Mouse (Mus musculus): ENCODE results near the gene Abhd5. TPM values are rescaled to one million over a fixed set of nuclear protein-coding genes. Genes with fewer than 3 reads are reported as not detected.

The Abhd5 gene
- total and polyA plus RNA-seq, 3 experiments = 6.0 to 12.2 (median 8.8) TPM

DNA sequence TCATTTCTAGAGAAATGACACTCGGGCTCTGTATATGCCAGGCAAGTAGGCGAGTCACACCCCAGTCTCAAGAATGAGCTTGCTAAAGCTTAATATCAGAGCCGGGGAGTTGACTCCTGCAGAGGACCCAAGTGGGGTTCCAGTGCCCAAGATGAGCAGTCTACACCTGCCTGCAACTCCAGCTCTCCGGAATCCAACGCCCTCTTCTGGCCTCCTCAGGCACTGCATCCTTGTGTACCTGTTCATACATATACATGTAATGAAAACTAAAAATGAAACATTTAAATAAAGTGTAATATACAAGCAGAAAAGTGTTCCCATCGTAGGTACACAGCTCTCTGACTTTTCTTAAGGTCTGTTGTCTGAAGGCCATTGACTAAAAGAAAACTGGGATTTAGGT lies 71.7 kb downstream of the Abhd5 start:
- no peak for TF ChIP-seq MYC (IDR thresholded peaks at IDR 0.05; ENCODE audit: low read depth, low read length)
- TF ChIP-seq CTCF (conservative IDR thresholded peaks at IDR 0.05 in 1 of 2, IDR thresholded peaks at IDR 0.05 in 1 of 2; ENCODE audit: low read depth in 2 of 2, low read length in 2 of 2) = peak; percentile 33 to 37; a peak in 3 of 4 replicates
- H3K27me3 ChIP-seq (replicated peaks) = peaks cover 21% of the 10 kb centered on the region
- H3K79me2 ChIP-seq (replicated peaks; ENCODE audit: control insufficient read depth, extremely low read depth, insufficient read depth, poor library complexity, severe bottlenecking) = no peaks in the 10 kb centered on the region
- no peak for DNase-seq (ENCODE audit: extremely low read depth)
- no peak overlapping the region for H3K4me2 ChIP-seq (ENCODE audit: insufficient read depth, low read depth, poor library complexity, severe bottlenecking)
- dilution Hi-C loops (cut with MboI; ENCODE audit: extremely low pct_ligation_motif_present, extremely low pct_unique_long_range_greater_than_20kb, low sequenced_read_pairs) (no loop called here), in situ Hi-C loops (cut with MboI; ENCODE audit: low pct_ligation_motif_present, low pct_unique_long_range_greater_than_20kb, low sequenced_read_pairs) (no loop called here)
- no peak overlapping the region for H3K4me3 ChIP-seq (replicated peaks in 1 of 3; ENCODE audit: low read depth in 2 of 3, low read length in 2 of 3, poor library complexity in 1 of 3)
- no peak overlapping the region for H3K9ac ChIP-seq (ENCODE audit: insufficient read depth, low read depth)
- no peak overlapping the region for H3K27ac ChIP-seq (ENCODE audit: insufficient read depth, low read depth)
- no peaks in the 10 kb centered on the region for H3K4me1 ChIP-seq (ENCODE audit: control insufficient read depth in 1 of 2, insufficient read depth in 2 of 2)
- H3K36me3 ChIP-seq (replicated peaks in 1 of 2; ENCODE audit: control insufficient read depth in 1 of 2, insufficient read depth in 1 of 2, low read length in 1 of 2) = no peaks in the 10 kb centered on the region
- H3K9me3 ChIP-seq (replicated peaks; ENCODE audit: low read length) = peaks cover 3% of the 10 kb centered on the region

DNA sequence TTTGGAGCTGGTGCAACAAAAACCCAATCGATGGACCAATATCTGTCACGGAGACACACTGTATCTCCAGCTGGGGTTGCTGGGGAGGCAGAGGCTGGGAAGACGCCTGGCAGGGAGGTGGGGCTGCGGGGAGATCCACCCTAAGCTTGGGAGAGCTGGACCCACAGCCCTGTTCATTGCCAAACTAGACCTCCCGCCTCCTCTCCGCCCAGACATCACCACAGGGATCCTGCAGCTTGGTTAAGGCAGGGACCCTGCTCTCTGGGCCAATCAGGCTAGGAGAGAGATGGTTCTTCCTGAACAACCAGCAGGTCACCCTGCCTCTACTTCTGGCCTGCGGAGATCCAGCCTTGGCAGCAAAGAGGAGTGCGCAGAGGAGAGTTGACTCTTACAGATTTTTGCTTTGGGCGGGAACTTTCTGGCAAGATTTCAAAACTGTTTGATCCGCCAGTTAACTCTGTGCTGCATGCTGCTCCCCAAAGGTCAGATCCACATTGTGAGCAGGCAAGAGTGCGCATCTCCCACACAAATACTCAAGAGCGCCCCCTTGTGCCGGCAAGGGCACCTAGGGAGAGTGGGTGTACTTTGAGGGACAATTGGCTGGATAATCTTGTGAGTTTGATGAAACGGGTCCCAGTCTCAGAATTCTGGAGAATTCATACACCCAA lies 73.7 kb downstream of the Abhd5 start:
- H3K4me2 ChIP-seq (ENCODE audit: insufficient read depth, low read depth, poor library complexity, severe bottlenecking) = peak overlapping the region; percentile 42; the same call in 1 of the 2 replicates
- H3K4me1 ChIP-seq (ENCODE audit: control insufficient read depth in 1 of 2, insufficient read depth in 2 of 2) = peaks cover 0 to 7% of the 10 kb centered on the region in 2 experiments; a peak in 2 of 4 replicates
- peak overlapping the region in 1 of 3 experiments; percentile 3 for H3K4me3 ChIP-seq (replicated peaks in 1 of 3; ENCODE audit: low read depth in 2 of 3, low read length in 2 of 3, poor library complexity in 1 of 3)
- H3K27me3 ChIP-seq (replicated peaks) = peaks cover 27% of the 10 kb centered on the region
- H3K9me3 ChIP-seq (replicated peaks; ENCODE audit: low read length) = no peaks in the 10 kb centered on the region
- in situ Hi-C loops (cut with MboI; ENCODE audit: low pct_ligation_motif_present, low pct_unique_long_range_greater_than_20kb, low sequenced_read_pairs) (no loop called here), dilution Hi-C loops (cut with MboI; ENCODE audit: extremely low pct_ligation_motif_present, extremely low pct_unique_long_range_greater_than_20kb, low sequenced_read_pairs) (no loop called here)
- H3K79me2 ChIP-seq (replicated peaks; ENCODE audit: control insufficient read depth, extremely low read depth, insufficient read depth, poor library complexity, severe bottlenecking) = no peaks in the 10 kb centered on the region
- peak; percentile 47 for DNase-seq (ENCODE audit: extremely low read depth)
- TF ChIP-seq ELF1 (IDR thresholded peaks at IDR 0.05; ENCODE audit: low read depth, low read length) (no peak), IRF4 (IDR thresholded peaks at IDR 0.05; ENCODE audit: low read depth, low read length) (no peak), CTCF (conservative IDR thresholded peaks at IDR 0.05 in 1 of 2, IDR thresholded peaks at IDR 0.05 in 1 of 2; ENCODE audit: low read depth in 2 of 2, low read length in 2 of 2) (peak; percentile 58 to 73), SMC3 (IDR thresholded peaks at IDR 0.05; ENCODE audit: low read depth, low read length) (peak; percentile 31)
- no peak overlapping the region for H3K9ac ChIP-seq (ENCODE audit: insufficient read depth, low read depth)
- H3K27ac ChIP-seq (ENCODE audit: insufficient read depth, low read depth) = no peak overlapping the region
- H3K36me3 ChIP-seq (replicated peaks in 1 of 2; ENCODE audit: control insufficient read depth in 1 of 2, insufficient read depth in 1 of 2, low read length in 1 of 2) = no peaks in the 10 kb centered on the region

DNA sequence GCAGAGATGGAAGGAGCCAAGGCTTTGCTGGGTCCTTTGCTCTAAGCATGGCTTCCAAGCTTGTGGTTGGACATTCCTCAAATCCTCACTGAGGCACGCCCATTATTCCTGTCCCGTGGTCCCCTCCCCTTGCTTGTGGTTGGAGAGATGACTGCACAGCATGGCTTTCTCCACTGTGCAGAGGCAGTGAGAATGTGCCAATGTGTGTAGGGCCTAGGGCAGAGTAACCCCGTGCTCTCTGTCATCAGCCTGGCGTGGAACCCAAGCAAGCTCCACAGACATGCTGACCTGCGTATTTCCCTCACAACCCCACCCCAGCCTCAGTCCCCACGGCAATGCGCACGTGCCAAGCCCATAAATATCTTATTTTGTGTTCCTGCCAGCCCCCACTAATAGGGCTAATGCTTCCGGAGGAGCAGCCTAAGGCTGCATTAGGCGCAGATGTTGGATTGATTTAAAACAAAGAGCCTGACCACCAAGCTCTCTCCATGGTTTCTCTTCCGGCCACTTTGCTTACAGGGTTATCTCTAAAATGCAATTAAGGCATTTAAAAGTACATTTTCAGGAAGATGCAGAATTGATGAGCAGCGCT lies 77.7 kb downstream of the Abhd5 start:
- no peak overlapping the region for H3K27ac ChIP-seq (ENCODE audit: insufficient read depth, low read depth)
- in situ Hi-C loops (cut with MboI; ENCODE audit: low pct_ligation_motif_present, low pct_unique_long_range_greater_than_20kb, low sequenced_read_pairs) = no loop called here
- H3K27me3 ChIP-seq (replicated peaks) = peaks cover 29% of the 10 kb centered on the region
- TF ChIP-seq ZKSCAN1 (IDR thresholded peaks at IDR 0.05; ENCODE audit: borderline replicate concordance, low read depth, low read length) (no peak), TCF12 (IDR thresholded peaks at IDR 0.05; ENCODE audit: low read depth, low read length) (no peak), MAFK (IDR thresholded peaks at IDR 0.05; ENCODE audit: insufficient replicate concordance, low read length) (no peak), ZMIZ1 (IDR thresholded peaks at IDR 0.05; ENCODE audit: low read depth, low read length) (no peak), MEF2A (IDR thresholded peaks at IDR 0.05; ENCODE audit: borderline replicate concordance, low read depth, low read length) (no peak), USF1 (IDR thresholded peaks at IDR 0.05; ENCODE audit: low read depth, low read length) (no peak), POLR2AphosphoS2 (IDR thresholded peaks at IDR 0.05; ENCODE audit: low read depth, low read length) (no peak), JUN (IDR thresholded peaks at IDR 0.05; ENCODE audit: insufficient read depth, low read depth, low read length) (no peak), UBTF (IDR thresholded peaks at IDR 0.05; ENCODE audit: low read depth, low read length) (no peak), POLR2A (IDR thresholded peaks at IDR 0.05; ENCODE audit: low read depth, low read length) (no peak), MYC (IDR thresholded peaks at IDR 0.05; ENCODE audit: low read depth, low read length) (no peak), MAX (IDR thresholded peaks at IDR 0.05; ENCODE audit: low read length) (no peak), SMC3 (IDR thresholded peaks at IDR 0.05; ENCODE audit: low read depth, low read length) (no peak), MXI1 (IDR thresholded peaks at IDR 0.05; ENCODE audit: low read depth, low read length) (no peak), E2F4 (IDR thresholded peaks at IDR 0.05; ENCODE audit: insufficient replicate concordance, low read depth, low read length) (no peak), IRF4 (IDR thresholded peaks at IDR 0.05; ENCODE audit: low read depth, low read length) (no peak), ZC3H11A (IDR thresholded peaks at IDR 0.05; ENCODE audit: low read depth, low read length) (no peak), CHD2 (IDR thresholded peaks at IDR 0.05; ENCODE audit: low read length) (no peak)
- no peaks in the 10 kb centered on the region for H3K79me2 ChIP-seq (replicated peaks; ENCODE audit: control insufficient read depth, extremely low read depth, insufficient read depth, poor library complexity, severe bottlenecking)
- H3K4me2 ChIP-seq (ENCODE audit: insufficient read depth, low read depth, poor library complexity, severe bottlenecking) = no peak overlapping the region
- no peaks in the 10 kb centered on the region for H3K36me3 ChIP-seq (replicated peaks in 1 of 2; ENCODE audit: control insufficient read depth in 1 of 2, insufficient read depth in 1 of 2, low read length in 1 of 2)
- no peaks in the 10 kb centered on the region for H3K9me3 ChIP-seq (replicated peaks; ENCODE audit: low read length)
- H3K4me3 ChIP-seq (replicated peaks in 1 of 3; ENCODE audit: low read depth in 2 of 3, low read length in 2 of 3, poor library complexity in 1 of 3) = no peak overlapping the region
- H3K4me1 ChIP-seq (ENCODE audit: control insufficient read depth in 1 of 2, insufficient read depth in 2 of 2) = peaks cover 0 to 9% of the 10 kb centered on the region in 2 experiments; a peak in 2 of 4 replicates
- no peak for DNase-seq (ENCODE audit: extremely low read depth)
- H3K9ac ChIP-seq (ENCODE audit: insufficient read depth, low read depth) = no peak overlapping the region
- dilution Hi-C loops (cut with MboI; ENCODE audit: extremely low pct_ligation_motif_present, extremely low pct_unique_long_range_greater_than_20kb, low sequenced_read_pairs) = no loop called here
